Mouse (Mus musculus): Measurements from ENCODE around the gene Brpf3. TPM values are rescaled to one million over a fixed set of nuclear protein-coding genes. Genes with fewer than 3 reads are reported as not detected.

Brpf3 gene
- 13.2 and 15.4 TPM in 2 replicates for polyA plus RNA-seq (2016; fragmentation: Nextera tagmentation; extraction: Ambion mirVana)

- no peaks in the 10 kb centered on the region for H3K27me3 ChIP-seq (replicated peaks)
- no peaks in the 10 kb centered on the region for H3K9me3 ChIP-seq (replicated peaks)
- H3K4me3 ChIP-seq: peak within 1 kb of the TSS; percentile 89
- peaks cover 24% of the 10 kb centered on the region for H3K4me1 ChIP-seq (replicated peaks)
- H3K9ac ChIP-seq: peak within 1 kb of the TSS; percentile 100
- peak within 1 kb of the TSS; percentile 99 for H3K27ac ChIP-seq (ENCODE audit: poor library complexity, severe bottlenecking)
- peak within 1 kb of the TSS; percentile 98 for H3K4me2 ChIP-seq
- 1% methylated on average over 53 of the region's 99 CpGs for WGBS
- peaks cover under 1% of the 10 kb centered on the region for H3K36me3 ChIP-seq
- ATAC-seq (ENCODE audit: insufficient number of reproducible peaks, low FRiP score): peak; percentile 80
Observed at GRCm38 (mm10) chr17:28800671-28801412, at the start of gene Brpf3. TSS of gene Brpf3 (plus strand) at chr17:28801090.

GRCm38 (mm10) chr17:28756447-28756846, 44.4 kb upstream of the Brpf3 start:
- no peaks in the 10 kb centered on the region for H3K4me1 ChIP-seq (replicated peaks)
- H3K4me3 ChIP-seq: no peak overlapping the region
- no peak overlapping the region for H3K4me2 ChIP-seq
- ATAC-seq (ENCODE audit: insufficient number of reproducible peaks, low FRiP score): no peak
- no peaks in the 10 kb centered on the region for H3K27me3 ChIP-seq (replicated peaks)
- no peaks in the 10 kb centered on the region for H3K36me3 ChIP-seq
- no peak overlapping the region for H3K27ac ChIP-seq (ENCODE audit: poor library complexity, severe bottlenecking)
- no peak overlapping the region for H3K9ac ChIP-seq
- WGBS: 65% methylated on average over 5 of the region's 5 CpGs
- no peaks in the 10 kb centered on the region for H3K9me3 ChIP-seq (replicated peaks)

- 70% methylated on average over 2 of the region's 2 CpGs for WGBS
Observed at GRCm38 (mm10) chr17:28757470-28757869, 43.4 kb upstream of the Brpf3 start.

GRCm38 (mm10) chr17:28760736-28761312, 40.1 kb upstream of the Brpf3 start:
- Histone ChIP-seq H3K27ac (ENCODE audit: poor library complexity, severe bottlenecking) (no peak overlapping the region), H3K9me3 (replicated peaks) (no peaks in the 10 kb centered on the region), H3K9ac (no peak overlapping the region), H3K4me1 (replicated peaks) (no peaks in the 10 kb centered on the region), H3K4me3 (no peak overlapping the region), H3K36me3 (no peaks in the 10 kb centered on the region), H3K4me2 (no peak overlapping the region), H3K27me3 (replicated peaks) (no peaks in the 10 kb centered on the region)
- 67% methylated on average over 8 of the region's 8 CpGs for WGBS
- ATAC-seq (ENCODE audit: insufficient number of reproducible peaks, low FRiP score): no peak

More at GRCm38 (mm10) chr17:28757470-28757869, 43.4 kb upstream of the Brpf3 start:
- Histone ChIP-seq H3K9ac (no peak overlapping the region), H3K9me3 (replicated peaks) (no peaks in the 10 kb centered on the region), H3K4me1 (replicated peaks) (no peaks in the 10 kb centered on the region), H3K27me3 (replicated peaks) (no peaks in the 10 kb centered on the region), H3K36me3 (no peaks in the 10 kb centered on the region), H3K4me3 (no peak overlapping the region), H3K27ac (ENCODE audit: poor library complexity, severe bottlenecking) (no peak overlapping the region), H3K4me2 (no peak overlapping the region)
- no peak for ATAC-seq (ENCODE audit: insufficient number of reproducible peaks, low FRiP score)

GRCm38 (mm10) chr17:28761871-28762270, 39.0 kb upstream of the Brpf3 start:
- Histone ChIP-seq H3K4me2 (no peak overlapping the region), H3K9me3 (replicated peaks) (no peaks in the 10 kb centered on the region), H3K27ac (ENCODE audit: poor library complexity, severe bottlenecking) (no peak overlapping the region), H3K4me1 (replicated peaks) (no peaks in the 10 kb centered on the region), H3K4me3 (no peak overlapping the region), H3K9ac (no peak overlapping the region), H3K27me3 (replicated peaks) (peaks cover 3% of the 10 kb centered on the region; the same call in 1 of the 2 replicates), H3K36me3 (no peaks in the 10 kb centered on the region)
- WGBS: 15% methylated on average over 3 of the region's 3 CpGs
- ATAC-seq (ENCODE audit: insufficient number of reproducible peaks, low FRiP score): no peak; the same call in 1 of the 2 replicates

GRCm38 (mm10) chr17:28766203-28766602, 34.7 kb upstream of the Brpf3 start:
- Histone ChIP-seq H3K9me3 (replicated peaks) (no peaks in the 10 kb centered on the region), H3K36me3 (no peaks in the 10 kb centered on the region), H3K9ac (no peak overlapping the region), H3K4me2 (no peak overlapping the region), H3K4me3 (no peak overlapping the region), H3K4me1 (replicated peaks) (peaks cover 17% of the 10 kb centered on the region), H3K27me3 (replicated peaks) (peaks cover 32% of the 10 kb centered on the region), H3K27ac (ENCODE audit: poor library complexity, severe bottlenecking) (no peak overlapping the region)
- WGBS: 50% methylated on average over 3 of the region's 3 CpGs
- no peak for ATAC-seq (ENCODE audit: insufficient number of reproducible peaks, low FRiP score)

- Histone ChIP-seq H3K9me3 (replicated peaks) (no peaks in the 10 kb centered on the region), H3K27ac (ENCODE audit: poor library complexity, severe bottlenecking) (no peak overlapping the region), H3K27me3 (replicated peaks) (peaks cover 40% of the 10 kb centered on the region), H3K4me2 (no peak overlapping the region), H3K4me3 (no peak overlapping the region), H3K36me3 (no peaks in the 10 kb centered on the region), H3K4me1 (replicated peaks) (peaks cover 17% of the 10 kb centered on the region), H3K9ac (no peak overlapping the region)
- 74% methylated on average over 11 of the region's 11 CpGs for WGBS
- ATAC-seq (ENCODE audit: insufficient number of reproducible peaks, low FRiP score): no peak
Observed at GRCm38 (mm10) chr17:28766781-28767515, 33.9 kb upstream of the Brpf3 start.

- Histone ChIP-seq H3K27ac (ENCODE audit: poor library complexity, severe bottlenecking) (no peak within 1 kb of the TSS), H3K9me3 (replicated peaks) (peaks cover 2% of the 10 kb centered on the region; the same call in 1 of the 2 replicates), H3K9ac (peak within 1 kb of the TSS; percentile 64), H3K4me2 (peak within 1 kb of the TSS; percentile 82), H3K36me3 (no peaks in the 10 kb centered on the region), H3K4me1 (replicated peaks) (peaks cover 17% of the 10 kb centered on the region), H3K27me3 (replicated peaks) (peaks cover 41% of the 10 kb centered on the region), H3K4me3 (peak within 1 kb of the TSS; percentile 48)
- no peak for ATAC-seq (ENCODE audit: insufficient number of reproducible peaks, low FRiP score)
- 2% methylated on average over 58 of the region's 58 CpGs for WGBS
Observed at GRCm38 (mm10) chr17:28769121-28769874, 31.6 kb upstream of the Brpf3 start, which contains the start of gene Mapk13. TSS of gene Mapk13 (plus strand) at chr17:28769297.

- Histone ChIP-seq H3K27me3 (replicated peaks) (peaks cover 41% of the 10 kb centered on the region), H3K9me3 (replicated peaks) (peaks cover 3% of the 10 kb centered on the region; the same call in 1 of the 2 replicates), H3K4me1 (replicated peaks) (peaks cover 17% of the 10 kb centered on the region), H3K4me2 (peak overlapping the region; percentile 82), H3K27ac (ENCODE audit: poor library complexity, severe bottlenecking) (no peak overlapping the region), H3K9ac (peak overlapping the region; percentile 64), H3K36me3 (no peaks in the 10 kb centered on the region), H3K4me3 (peak overlapping the region; percentile 48)
- peak; percentile 30; the same call in 1 of the 2 replicates for ATAC-seq (ENCODE audit: insufficient number of reproducible peaks, low FRiP score)
- 3% methylated on average over 24 of the region's 24 CpGs for WGBS
Observed at GRCm38 (mm10) chr17:28769875-28770421, 30.9 kb upstream of the Brpf3 start.

- Histone ChIP-seq H3K4me3 (no peak overlapping the region), H3K9me3 (replicated peaks) (peaks cover 3% of the 10 kb centered on the region; the same call in 1 of the 2 replicates), H3K4me1 (replicated peaks) (peaks cover 17% of the 10 kb centered on the region), H3K4me2 (no peak overlapping the region), H3K9ac (no peak overlapping the region), H3K27ac (ENCODE audit: poor library complexity, severe bottlenecking) (no peak overlapping the region), H3K27me3 (replicated peaks) (peaks cover 39% of the 10 kb centered on the region), H3K36me3 (no peaks in the 10 kb centered on the region)
- WGBS: 83% methylated on average over 5 of the region's 5 CpGs
- ATAC-seq (ENCODE audit: insufficient number of reproducible peaks, low FRiP score): no peak
Observed at GRCm38 (mm10) chr17:28771289-28771688, 29.6 kb upstream of the Brpf3 start.

Data from heart, embryonic 12.5 days (tissue).